Mouse (Mus musculus): Measurements from ENCODE around the gene 4931422A03Rik.

- TF ChIP-seq POLR2A (IDR thresholded peaks at IDR 0.05; ENCODE audit: control insufficient read depth, extremely low read depth, insufficient read depth, low read length, poor library complexity) (no peak), CTCF (IDR thresholded peaks at IDR 0.05; ENCODE audit: borderline replicate concordance, control insufficient read depth, extremely low read depth, insufficient read depth, low read length, poor library complexity) (no peak)
Measured at GRCm38 (mm10) chr2:103946892-103947291, 81.3 kb downstream of the 4931422A03Rik start.
